Mouse (Mus musculus) limb, embryonic 10.5 days (tissue): Measurements from ENCODE around the gene Epp13. TPM values are rescaled to one million over a fixed set of nuclear protein-coding genes. Genes with fewer than 3 reads are reported as not detected.
"Not testable (repeated sequence)": the region's sequence is repeated elsewhere in the genome, so short reads cannot be mapped to it uniquely, and the experiment has no call there.

Source experiments
- DNase-seq: peaks from one replicate; pipeline ENCODE4 v3.0.0-alpha.2; 2017; ENCODE audit warnings: low spot score
- H3K27ac ChIP-seq: fragments of 300-500 bp; sonication (generic); 2 replicates; pipeline ENCODE4 v1.5.1; 2016; ENCODE audit warnings: mild to moderate bottlenecking
- H3K27me3 ChIP-seq: fragments of 300-500 bp; sonication (generic); 2 replicates; pipeline ENCODE4 v1.6.1; 2016; ENCODE audit warnings: low read depth, mild to moderate bottlenecking; ENCODE audit not compliant: poor library complexity, severe bottlenecking
- H3K36me3 ChIP-seq: fragments of 300-500 bp; sonication (generic); 2 replicates; pipeline ENCODE4 v1.6.1; 2016; ENCODE audit warnings: mild to moderate bottlenecking, moderate library complexity
- H3K4me1 ChIP-seq: fragments of 300-500 bp; sonication (generic); 2 replicates; pipeline ENCODE4 v1.6.1; 2016
- H3K4me3 ChIP-seq: fragments of 300-500 bp; sonication (generic); 2 replicates; pipeline ENCODE4 v1.5.1; 2016; ENCODE audit warnings: mild to moderate bottlenecking, moderate library complexity
- H3K9me3 ChIP-seq: fragments of 300-500 bp; sonication (generic); replicated peaks from 2 replicates; pipeline ENCODE4 v1.6.1; 2016; ENCODE audit warnings: mild to moderate bottlenecking
- WGBS: fragments of 180-500 bp; shearing (Covaris S2); methylation state at CpG from one replicate; pipeline ENCODE4 v1.1.7; 2016; 5-methylcytosine and 5-hydroxymethylcytosine counted together
- polyA plus RNA-seq: library from polyadenylated mRNA; unstranded; fragments of >200 nt; fragmentation: Nextera tagmentation; extraction: Ambion mirVana; gene quantifications from 2 replicates; pipeline ENCODE4 v1.2.1, GENCODE M21; 2016

Gene Epp13
- polyA plus RNA-seq: not detected in 2 replicates

- Histone ChIP-seq H3K27me3 (no peaks in the 10 kb centered on the region), H3K27ac (no peak within 1 kb of the TSS), H3K4me1 (no peaks in the 10 kb centered on the region), H3K9me3 (no peaks in the 10 kb centered on the region), H3K36me3 (no peaks in the 10 kb centered on the region), H3K4me3 (no peak within 1 kb of the TSS)
- no peak for DNase-seq
- WGBS: 86% methylated on average over 6 of the region's 6 CpGs
Observed at GRCm38 (mm10) chr7:6252410-6252809, at the start of gene Epp13. Gene Epp13 (plus strand): TSS chr7:6252710.

- no peak overlapping the region for H3K4me3 ChIP-seq
- H3K27ac ChIP-seq: no peak overlapping the region
- H3K27me3 ChIP-seq: no peaks in the 10 kb centered on the region
- WGBS: 88% methylated on average over 3 of the region's 3 CpGs
- DNase-seq: no peak
- no peaks in the 10 kb centered on the region for H3K9me3 ChIP-seq
- no peaks in the 10 kb centered on the region for H3K4me1 ChIP-seq
- H3K36me3 ChIP-seq: no peaks in the 10 kb centered on the region
Observed at GRCm38 (mm10) chr7:6204200-6204599, 48.3 kb upstream of the Epp13 start.

- Histone ChIP-seq H3K4me3 (no peak overlapping the region), H3K27ac (no peak overlapping the region), H3K27me3 (no peaks in the 10 kb centered on the region), H3K9me3 (no peaks in the 10 kb centered on the region), H3K4me1 (no peaks in the 10 kb centered on the region), H3K36me3 (no peaks in the 10 kb centered on the region)
- no peak for DNase-seq
- 49% methylated on average over 5 of the region's 5 CpGs for WGBS
Observed at GRCm38 (mm10) chr7:6213144-6213543, 39.4 kb upstream of the Epp13 start.

- WGBS: 89% methylated on average over 4 of the region's 4 CpGs
- not testable (repeated sequence) for H3K27me3 ChIP-seq, H3K4me3 ChIP-seq, DNase-seq, H3K36me3 ChIP-seq, H3K4me1 ChIP-seq, H3K9me3 ChIP-seq, H3K27ac ChIP-seq
Observed at GRCm38 (mm10) chr7:6214691-6215090, 37.8 kb upstream of the Epp13 start.

- H3K27me3 ChIP-seq: no peaks in the 10 kb centered on the region
- 50% methylated on average over 3 of the region's 3 CpGs for WGBS
- no peak for DNase-seq
- H3K4me3 ChIP-seq: no peak overlapping the region
- no peaks in the 10 kb centered on the region for H3K36me3 ChIP-seq
- no peaks in the 10 kb centered on the region for H3K4me1 ChIP-seq
- no peak overlapping the region for H3K27ac ChIP-seq
- no peaks in the 10 kb centered on the region for H3K9me3 ChIP-seq
Observed at GRCm38 (mm10) chr7:6220147-6220546, 32.4 kb upstream of the Epp13 start.

GRCm38 (mm10) chr7:6221978-6222377 is 30.5 kb upstream of the Epp13 start, which contains the start of gene Zscan5b:
Gene Zscan5b (plus strand): TSS chr7:6222278.
- WGBS: 94% methylated on average over 12 of the region's 12 CpGs
- no peak for DNase-seq
- no peaks in the 10 kb centered on the region for H3K27me3 ChIP-seq
- no peaks in the 10 kb centered on the region for H3K36me3 ChIP-seq
- H3K4me1 ChIP-seq: no peaks in the 10 kb centered on the region
- H3K27ac ChIP-seq: no peak within 1 kb of the TSS
- no peak within 1 kb of the TSS for H3K4me3 ChIP-seq
- no peaks in the 10 kb centered on the region for H3K9me3 ChIP-seq

GRCm38 (mm10) chr7:6228491-6228890 is 24.0 kb upstream of the Epp13 start:
- H3K36me3 ChIP-seq, H3K9me3 ChIP-seq, H3K27me3 ChIP-seq, H3K27ac ChIP-seq, DNase-seq, H3K4me1 ChIP-seq, H3K4me3 ChIP-seq: not testable (repeated sequence)
- 61% methylated on average over 8 of the region's 8 CpGs for WGBS

GRCm38 (mm10) chr7:6239787-6240186 is 12.7 kb upstream of the Epp13 start:
- Histone ChIP-seq H3K27ac (no peak overlapping the region), H3K4me1 (peaks cover 11% of the 10 kb centered on the region), H3K36me3 (no peaks in the 10 kb centered on the region), H3K4me3 (no peak overlapping the region), H3K27me3 (no peaks in the 10 kb centered on the region), H3K9me3 (no peaks in the 10 kb centered on the region)
- no peak for DNase-seq
- 54% methylated on average over 11 of the region's 11 CpGs for WGBS

GRCm38 (mm10) chr7:6240841-6241425 is 11.6 kb upstream of the Epp13 start:
- not testable (repeated sequence) for H3K9me3 ChIP-seq, H3K27ac ChIP-seq, H3K27me3 ChIP-seq, H3K36me3 ChIP-seq, H3K4me3 ChIP-seq
- WGBS: 15% methylated on average over 1 of the region's 1 CpGs
- DNase-seq: peak; percentile 68
- H3K4me1 ChIP-seq: peaks cover 15% of the 10 kb centered on the region

- 27% methylated on average over 11 of the region's 11 CpGs for WGBS
- DNase-seq: peak; percentile 45
- no peak overlapping the region for H3K4me3 ChIP-seq
- H3K36me3 ChIP-seq: no peaks in the 10 kb centered on the region
- H3K27me3 ChIP-seq: 0 out of 2 replicates have a peak, but pooled peaks cover 6% of the 10 kb centered on the region
- H3K9me3 ChIP-seq: no peaks in the 10 kb centered on the region
- H3K4me1 ChIP-seq: peaks cover 15% of the 10 kb centered on the region
- peak overlapping the region; percentile 42 for H3K27ac ChIP-seq
Observed at GRCm38 (mm10) chr7:6244361-6245292, 7.9 kb upstream of the Epp13 start.

- no peaks in the 10 kb centered on the region for H3K4me1 ChIP-seq
- WGBS: 96% methylated on average over 5 of the region's 5 CpGs
- no peaks in the 10 kb centered on the region for H3K9me3 ChIP-seq
- no peaks in the 10 kb centered on the region for H3K27me3 ChIP-seq
- DNase-seq: no peak
- no peaks in the 10 kb centered on the region for H3K36me3 ChIP-seq
- H3K27ac ChIP-seq: no peak overlapping the region
- no peak overlapping the region for H3K4me3 ChIP-seq
Observed at GRCm38 (mm10) chr7:6254451-6254850, 1.9 kb downstream of the Epp13 start.

- Histone ChIP-seq H3K27me3 (no peaks in the 10 kb centered on the region), H3K4me1 (no peaks in the 10 kb centered on the region), H3K36me3 (no peaks in the 10 kb centered on the region), H3K9me3 (0 out of 2 replicates have a peak, but pooled peaks cover 2% of the 10 kb centered on the region), H3K27ac (no peak overlapping the region), H3K4me3 (no peak overlapping the region)
- 89% methylated on average over 4 of the region's 4 CpGs for WGBS
- no peak for DNase-seq
Observed at GRCm38 (mm10) chr7:6257386-6257785, 4.9 kb downstream of the Epp13 start.
